Mouse (Mus musculus) megakaryocyte, embryonic 14.5 days (primary cell): Measurements from ENCODE around the gene Prss30.

ENCODE experiments used
- FLI1 ChIP-seq: IDR thresholded peaks from 2 replicates; pipeline ENCODE4 v1.6.1; 2012; ENCODE audit warnings: low read length, inconsistent platforms, mixed read lengths
- GATA1 ChIP-seq: IDR thresholded peaks from 3 replicates; pipeline ENCODE4 v1.6.1; 2012; ENCODE audit warnings: mixed read lengths, low read length, inconsistent platforms, borderline replicate concordance

GRCm38 (mm10) chr17:23961573-23962122 is 18.7 kb downstream of the Prss30 start:
- TF ChIP-seq GATA1 (no peak), FLI1 (no peak)
